Mouse (Mus musculus) intestine, embryonic 14.5 days (tissue): ENCODE measurements around the gene Foxp2. TPM values are rescaled to one million over a fixed set of nuclear protein-coding genes. Genes with fewer than 3 reads are reported as not detected.

Experiments
- ATAC-seq: fragments of 200-750 bp; cut with Nextera tagmentation; replicated peaks from 2 replicates; pipeline ENCODE4 v1.8.0; 2017; ENCODE audit warnings: low read depth, moderate number of reproducible peaks, moderate TSS enrichment, moderate library complexity; ENCODE audit not compliant: low FRiP score, low TSS enrichment
- DNase-seq: peaks from one replicate; pipeline ENCODE4 v3.0.0-alpha.2; 2018; ENCODE audit warnings: low spot score
- H3K27ac ChIP-seq: fragments of 300-500 bp; sonication (generic); 2 replicates; pipeline ENCODE4 v1.5.1; 2014; ENCODE audit warnings: low read depth, mild to moderate bottlenecking, control low read depth
- H3K27me3 ChIP-seq: fragments of 300-500 bp; sonication (generic); replicated peaks from 2 replicates; pipeline ENCODE4 v1.6.1; 2014; ENCODE audit warnings: low read length, control low read depth; ENCODE audit not compliant: control insufficient read depth, insufficient read depth
- H3K36me3 ChIP-seq: fragments of 300-500 bp; sonication (generic); 2 replicates; pipeline ENCODE4 v1.6.1; 2014; ENCODE audit warnings: low read length, control low read depth; ENCODE audit not compliant: control insufficient read depth, insufficient read depth
- H3K4me1 ChIP-seq: fragments of 300-500 bp; sonication (generic); replicated peaks from 2 replicates; pipeline ENCODE4 v1.6.1; 2014; ENCODE audit warnings: low read length, control low read depth, mixed read lengths; ENCODE audit not compliant: control insufficient read depth, insufficient read depth
- H3K4me2 ChIP-seq: fragments of 300-500 bp; sonication (generic); 2 replicates; pipeline ENCODE4 v1.6.1; 2014; ENCODE audit warnings: low read length
- H3K4me3 ChIP-seq: fragments of 300-500 bp; sonication (generic); 2 replicates; pipeline ENCODE4 v1.5.1; 2014; ENCODE audit warnings: low read depth, low read length, control low read depth, mixed read lengths
- H3K9ac ChIP-seq: fragments of 300-500 bp; sonication (generic); 2 replicates; pipeline ENCODE4 v1.6.1; 2014; ENCODE audit warnings: mild to moderate bottlenecking, low read length
- H3K9me3 ChIP-seq: fragments of 300-500 bp; sonication (generic); 2 replicates; pipeline ENCODE4 v1.6.1; 2016; ENCODE audit warnings: low read length, control low read depth; ENCODE audit not compliant: control insufficient read depth
- WGBS: fragments of 180-500 bp; shearing (Covaris S2); extraction: QIAGEN DNeasy Blood & Tissue Kit; methylation state at CpG from one replicate; pipeline ENCODE4 v1.1.7; 2014; 5-methylcytosine and 5-hydroxymethylcytosine counted together
- microRNA-seq: library from miRNA; unstranded; fragments of <30 nt; microRNA quantifications from one replicate; pipeline ENCODE4, GENCODE M21; 2016
- polyA plus RNA-seq: library from polyadenylated mRNA; unstranded; fragments of >200 nt; fragmentation: Nextera tagmentation; extraction: Ambion mirVana; gene quantifications from 2 replicates; pipeline ENCODE4 v1.2.1, GENCODE M21; 2014

Foxp2 gene
- polyA plus RNA-seq, 1 experiment from 2014 or later: 35.9 TPM

DNA sequence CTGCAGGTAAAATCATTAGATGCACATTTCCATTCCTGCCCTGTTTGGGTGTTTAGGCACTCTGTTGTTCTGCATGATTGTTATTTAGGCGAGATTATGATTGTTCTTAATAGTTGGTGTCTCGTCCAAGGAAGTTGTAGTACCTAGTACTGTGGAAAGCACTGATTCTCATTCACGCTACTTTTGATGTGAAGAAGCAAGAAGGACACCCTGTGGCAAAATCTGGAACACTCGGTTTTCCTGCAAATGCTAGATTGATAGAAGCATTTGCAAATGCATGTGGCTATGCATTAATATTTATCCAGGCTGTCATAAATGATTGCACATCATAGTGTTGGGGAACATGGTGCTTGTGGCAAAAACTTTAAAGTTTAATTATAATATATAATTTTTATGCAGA, 514.0 kb downstream of the Foxp2 start:
- Histone ChIP-seq H3K27ac (no peak overlapping the region), H3K9ac (no peak overlapping the region), H3K4me3 (no peak overlapping the region), H3K4me2 (no peak overlapping the region), H3K9me3 (no peaks in the 10 kb centered on the region), H3K27me3 (no peaks in the 10 kb centered on the region), H3K36me3 (peaks cover 5% of the 10 kb centered on the region; the same call in 1 of the 2 replicates), H3K4me1 (peaks cover 11% of the 10 kb centered on the region)
- ATAC-seq (no peak), DNase-seq (no peak)
- WGBS: 56% methylated on average over 4 of the region's 4 CpGs

DNA sequence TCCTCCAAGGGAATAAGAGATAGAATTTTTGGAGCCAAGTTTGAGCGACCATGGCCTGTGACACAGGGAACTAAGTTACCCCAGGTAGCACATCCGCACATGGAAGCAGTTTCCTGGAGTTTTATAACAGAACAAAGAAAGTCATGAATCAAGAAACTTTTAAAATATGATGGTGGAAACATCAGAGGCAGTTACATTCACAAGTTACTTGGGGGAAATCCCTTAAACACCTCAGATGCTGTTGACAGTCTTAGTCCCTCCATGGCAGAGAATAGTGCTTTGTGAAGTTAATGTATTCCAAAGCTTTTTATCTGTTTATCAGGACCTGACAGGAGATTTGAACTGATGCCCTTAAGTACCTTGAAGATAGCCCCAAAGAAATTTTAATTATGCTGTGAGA, 558.6 kb downstream of the Foxp2 start:
- Histone ChIP-seq H3K9me3 (no peaks in the 10 kb centered on the region), H3K27me3 (no peaks in the 10 kb centered on the region), H3K4me2 (no peak overlapping the region), H3K27ac (no peak overlapping the region), H3K4me1 (no peaks in the 10 kb centered on the region), H3K4me3 (no peak overlapping the region), H3K9ac (no peak overlapping the region), H3K36me3 (no peaks in the 10 kb centered on the region)
- no peak for DNase-seq
- 85% methylated on average over 2 of the region's 2 CpGs for WGBS
- no peak for ATAC-seq

DNA sequence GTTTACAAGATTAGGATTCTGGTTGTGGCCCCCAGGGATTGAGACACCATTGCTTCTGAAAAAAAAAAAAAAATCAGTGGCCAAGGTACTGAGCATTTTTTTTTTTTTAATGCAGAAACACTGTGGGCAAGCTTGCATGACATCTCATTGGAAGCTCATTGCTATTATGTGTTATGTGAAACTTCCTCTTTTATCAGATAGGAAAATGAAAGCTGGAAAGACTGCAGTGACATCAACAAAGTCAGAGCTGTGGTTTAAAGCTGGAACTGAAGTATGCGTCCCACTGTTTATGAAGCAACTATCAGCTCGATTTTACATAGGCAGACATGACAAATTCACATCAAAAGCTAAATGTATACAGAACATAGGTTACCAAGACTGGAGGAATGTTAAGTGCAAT, 562.2 kb downstream of the Foxp2 start:
- Histone ChIP-seq H3K9me3 (no peaks in the 10 kb centered on the region), H3K4me3 (no peak overlapping the region), H3K27ac (no peak overlapping the region), H3K27me3 (no peaks in the 10 kb centered on the region), H3K36me3 (no peaks in the 10 kb centered on the region), H3K4me1 (no peaks in the 10 kb centered on the region), H3K4me2 (no peak overlapping the region), H3K9ac (no peak overlapping the region)
- ATAC-seq (no peak), DNase-seq (no peak)
- 51% methylated on average over 2 of the region's 2 CpGs for WGBS

DNA sequence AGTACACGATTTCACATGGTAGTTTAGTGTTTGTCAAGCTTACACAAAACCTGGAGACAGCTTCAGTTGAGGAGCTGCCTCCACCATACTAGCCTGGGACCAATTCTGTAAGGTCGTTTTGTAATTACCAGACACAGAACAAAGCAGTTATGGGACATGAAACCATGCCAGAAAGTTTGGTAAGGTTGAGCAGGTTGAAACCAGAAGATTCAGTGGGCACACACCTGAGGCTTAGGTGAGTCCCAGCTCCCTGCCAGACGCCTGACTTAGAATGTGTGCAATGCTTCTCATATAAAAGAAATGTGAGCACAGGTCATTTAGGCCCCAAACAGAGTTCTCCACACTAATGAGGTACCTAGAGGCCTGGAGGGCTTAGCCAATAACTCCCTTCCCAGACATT, 564.3 kb downstream of the Foxp2 start:
- H3K27ac ChIP-seq: no peak overlapping the region
- DNase-seq: no peak
- no peaks in the 10 kb centered on the region for H3K4me1 ChIP-seq
- no peaks in the 10 kb centered on the region for H3K9me3 ChIP-seq
- H3K4me3 ChIP-seq: no peak overlapping the region
- 65% methylated on average over 3 of the region's 3 CpGs for WGBS
- no peak for ATAC-seq
- H3K36me3 ChIP-seq: no peaks in the 10 kb centered on the region
- no peak overlapping the region for H3K9ac ChIP-seq
- no peak overlapping the region for H3K4me2 ChIP-seq
- no peaks in the 10 kb centered on the region for H3K27me3 ChIP-seq

GRCm38 (mm10) chr6:15466634-15467033, 565.5 kb downstream of the Foxp2 start:
- Histone ChIP-seq H3K4me2 (no peak overlapping the region), H3K9ac (no peak overlapping the region), H3K36me3 (no peaks in the 10 kb centered on the region), H3K27me3 (no peaks in the 10 kb centered on the region), H3K27ac (no peak overlapping the region), H3K4me1 (no peaks in the 10 kb centered on the region), H3K9me3 (no peaks in the 10 kb centered on the region), H3K4me3 (no peak overlapping the region)
- 69% methylated on average over 1 of the region's 1 CpGs for WGBS
- no peak for ATAC-seq
- no peak for DNase-seq

GRCm38 (mm10) chr6:15486909-15487308, 585.8 kb downstream of the Foxp2 start:
- H3K4me2 ChIP-seq: no peak overlapping the region
- ATAC-seq: no peak

More at GRCm38 (mm10) chr6:15486909-15487308, 585.8 kb downstream of the Foxp2 start:
- WGBS: 88% methylated on average over 2 of the region's 2 CpGs
- Histone ChIP-seq H3K9ac (no peak overlapping the region), H3K27ac (no peak overlapping the region), H3K4me3 (no peak overlapping the region), H3K9me3 (no peaks in the 10 kb centered on the region), H3K36me3 (no peaks in the 10 kb centered on the region), H3K4me1 (no peaks in the 10 kb centered on the region), H3K27me3 (no peaks in the 10 kb centered on the region)
- no peak for DNase-seq

Small RNA genes within 50 kb of the gene (microRNA-seq; reads per million reads assigned to microRNA genes)
- not detected for gene Gm25470

Other genes starting within 250 kb of the Foxp2 start
- not detected in 2 replicates for gene Ppp1r3a, start 146.1 kb upstream of the Foxp2 start, polyA plus RNA-seq